Mouse (Mus musculus) CH12.LX (cell line): Measurements from ENCODE around the gene Bpifc.

Experiments
- CTCF ChIP-seq, 2 experiments: IDR thresholded peaks in 1 of 2; conservative IDR thresholded peaks in 1 of 2; 2 replicates each; pipeline ENCODE4 v1.5.1; 2011 to 2012; ENCODE audit warnings: low read depth in 2 of 2, low read length in 2 of 2, improper control_type of control experiment in 1 of 2, inconsistent platforms in 1 of 2, mild to moderate bottlenecking in 1 of 2, moderate library complexity in 1 of 2
- E2F4 ChIP-seq: IDR thresholded peaks from 2 replicates; pipeline ENCODE4 v1.6.1; 2011; ENCODE audit warnings: low read depth, low read length, improper control_type of control experiment; ENCODE audit not compliant: insufficient replicate concordance
- PAX5 ChIP-seq: IDR thresholded peaks from 2 replicates; pipeline ENCODE4 v1.6.1; 2012; ENCODE audit warnings: low read length, inconsistent platforms, mixed read lengths
- RAD21 ChIP-seq: IDR thresholded peaks from 2 replicates; pipeline ENCODE4 v1.6.1; 2011; ENCODE audit warnings: low read depth, mild to moderate bottlenecking, low read length, improper control_type of control experiment, moderate library complexity
- RCOR1 ChIP-seq: conservative IDR thresholded peaks from 2 replicates; pipeline ENCODE4 v1.6.1; 2012; ENCODE audit warnings: low read depth, mild to moderate bottlenecking, inconsistent platforms, low read length, improper control_type of control experiment
- TBP ChIP-seq: conservative IDR thresholded peaks from 2 replicates; pipeline ENCODE4 v1.6.1; 2011; ENCODE audit warnings: low read depth, low read length, improper control_type of control experiment
- USF1 ChIP-seq: IDR thresholded peaks from 2 replicates; pipeline ENCODE4 v1.6.1; 2014; ENCODE audit warnings: low read depth, mild to moderate bottlenecking, inconsistent platforms, low read length, improper control_type of control experiment
- ZC3H11A ChIP-seq: IDR thresholded peaks from 2 replicates; pipeline ENCODE4 v1.6.1; 2012; ENCODE audit warnings: low read depth, mild to moderate bottlenecking, inconsistent platforms, low read length, improper control_type of control experiment
- ZKSCAN1 ChIP-seq: IDR thresholded peaks from 2 replicates; pipeline ENCODE4 v1.6.1; 2012; ENCODE audit warnings: low read depth, inconsistent platforms, low read length, improper control_type of control experiment, borderline replicate concordance

- TF ChIP-seq CTCF (conservative IDR thresholded peaks at IDR 0.05 in 1 of 2, IDR thresholded peaks at IDR 0.05 in 1 of 2; ENCODE audit: low read depth in 2 of 2, low read length in 2 of 2), result no peak
- TF ChIP-seq ZC3H11A, result no peak
- TF ChIP-seq TBP, result no peak
- no peak for TF ChIP-seq ZKSCAN1
- TF ChIP-seq E2F4, result no peak
- TF ChIP-seq RCOR1, result no peak
- TF ChIP-seq PAX5, result no peak
- no peak for TF ChIP-seq RAD21
- peak; percentile 40; the same call in 1 of the 2 replicates for TF ChIP-seq USF1
Observed at GRCm38 (mm10) chr10:85916498-85917309, 95.0 kb downstream of the Bpifc start, which contains the start of gene Prdm4.
